Mouse (Mus musculus) G1E (cell line): ENCODE results near the gene Clcn5.

Experiments used
- CTCF ChIP-seq: IDR thresholded peaks from 2 replicates; pipeline ENCODE4 v1.5.1; 2012; ENCODE audit warnings: low read depth, low read length, inconsistent platforms, mixed read lengths
- GATA1 ChIP-seq: IDR thresholded peaks from 2 replicates; pipeline ENCODE4 v1.6.1; 2012; ENCODE audit warnings: borderline replicate concordance, low read length, inconsistent platforms, mixed read lengths
- POLR2AphosphoS5 ChIP-seq: IDR thresholded peaks from 2 replicates; pipeline ENCODE4 v1.6.1; 2012; ENCODE audit warnings: low read depth, low read length, inconsistent platforms; ENCODE audit not compliant: insufficient replicate concordance
- TAL1 ChIP-seq: conservative IDR thresholded peaks from 2 replicates; pipeline ENCODE4 v1.6.1; 2012; ENCODE audit warnings: low read depth, low read length, inconsistent platforms, mixed read lengths

DNA sequence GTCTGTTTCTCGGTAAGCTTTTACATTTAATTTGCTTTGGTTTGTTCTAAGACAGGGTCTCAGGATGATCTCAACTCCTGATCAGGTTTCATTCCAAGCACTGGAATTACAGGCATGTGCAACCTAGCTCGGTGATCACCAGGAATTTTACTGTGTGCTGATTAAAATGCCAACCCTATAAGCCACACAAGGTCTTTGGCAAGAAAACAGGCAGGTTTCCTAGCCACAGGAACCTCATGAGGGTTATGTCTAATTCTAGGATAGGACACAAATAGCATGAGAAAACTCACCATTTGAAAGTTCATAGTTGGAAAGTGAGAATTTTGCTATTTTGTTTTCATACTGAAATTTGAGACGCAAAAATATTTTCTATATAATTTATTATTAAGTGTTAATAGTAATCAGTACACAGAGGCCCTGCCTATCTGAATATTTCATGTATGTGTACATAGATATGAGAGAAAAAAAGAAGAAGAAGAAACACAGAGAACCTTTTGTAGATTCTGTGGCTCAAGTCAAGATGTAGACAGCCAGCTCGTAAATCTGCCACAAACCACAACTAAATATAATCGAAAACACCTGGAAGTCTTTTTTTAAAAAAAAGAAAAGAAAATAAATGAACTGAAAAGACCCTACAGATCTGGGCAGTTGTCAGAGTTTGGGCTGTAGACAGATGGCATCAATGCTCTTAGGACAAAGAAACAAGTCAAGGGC, 58.6 kb downstream of the Clcn5 start:
- no peak for TF ChIP-seq CTCF
- TF ChIP-seq GATA1 = no peak
- no peak for TF ChIP-seq TAL1
- no peak for TF ChIP-seq POLR2AphosphoS5
